Mouse (Mus musculus) ES-E14 (cell line): Measurements from ENCODE around the gene Dusp1.

Experiments
- CHD2 ChIP-seq: IDR thresholded peaks from 2 replicates; pipeline ENCODE4 v1.6.1; 2014; ENCODE audit warnings: mild to moderate bottlenecking, low read depth, low read length, inconsistent platforms
- HCFC1 ChIP-seq: IDR thresholded peaks from 2 replicates; pipeline ENCODE4 v1.6.1; 2012; ENCODE audit warnings: low read length, inconsistent platforms, borderline replicate concordance; ENCODE audit not compliant: insufficient read depth
- MAFK ChIP-seq: IDR thresholded peaks from 2 replicates; pipeline ENCODE4 v1.6.1; 2014; ENCODE audit warnings: mild to moderate bottlenecking, low read depth, low read length, inconsistent platforms; ENCODE audit not compliant: insufficient read depth
- ZC3H11A ChIP-seq: IDR thresholded peaks from 2 replicates; pipeline ENCODE4 v1.6.1; 2012; ENCODE audit warnings: low read depth, mild to moderate bottlenecking, inconsistent platforms, low read length, borderline replicate concordance
- ZNF384 ChIP-seq: IDR thresholded peaks from 2 replicates; pipeline ENCODE4 v1.6.1; 2012; ENCODE audit warnings: low read depth, low read length, inconsistent platforms

GRCm38 (mm10) chr17:26501826-26502225 is 60.1 kb downstream of the Dusp1 start:
- TF ChIP-seq HCFC1 (no peak), ZNF384 (no peak), ZC3H11A (no peak), CHD2 (no peak), MAFK (no peak)
